Mouse (Mus musculus): ENCODE results near the gene Tenm3. TPM values are rescaled to one million over a fixed set of nuclear protein-coding genes. Genes with fewer than 3 reads are reported as not detected.

The Tenm3 gene
- total RNA-seq, 4 experiments from 2014 or later: 4.5 to 9.7 (median 7.0) TPM

GRCm38 (mm10) chr8:48513801-48514200 lies 329.9 kb downstream of the Tenm3 start:
- DNase-seq: no peak

GRCm38 (mm10) chr8:48511546-48511945 lies 332.2 kb downstream of the Tenm3 start:
- DNase-seq: no peak

GRCm38 (mm10) chr8:48511137-48511536 lies 332.6 kb downstream of the Tenm3 start:
- DNase-seq: no peak

GRCm38 (mm10) chr8:48508641-48509599 lies 334.8 kb downstream of the Tenm3 start:
- DNase-seq: no peak

- no peak for DNase-seq
Measured at GRCm38 (mm10) chr8:48507719-48508501, 335.8 kb downstream of the Tenm3 start.

- DNase-seq: no peak
Measured at GRCm38 (mm10) chr8:48492491-48492890, 351.3 kb downstream of the Tenm3 start.

- DNase-seq: no peak
Measured at GRCm38 (mm10) chr8:48490635-48491165, 353.1 kb downstream of the Tenm3 start.

- no peak for DNase-seq
Measured at GRCm38 (mm10) chr8:48489936-48490634, 353.7 kb downstream of the Tenm3 start.

GRCm38 (mm10) chr8:48489417-48489816 lies 354.3 kb downstream of the Tenm3 start:
- no peak for DNase-seq

GRCm38 (mm10) chr8:48488809-48489208 lies 354.9 kb downstream of the Tenm3 start:
- no peak for DNase-seq

GRCm38 (mm10) chr8:48484143-48484542 lies 359.6 kb downstream of the Tenm3 start:
- DNase-seq: no peak

- no peak for DNase-seq
Measured at GRCm38 (mm10) chr8:48481709-48482671, 361.8 kb downstream of the Tenm3 start.

GRCm38 (mm10) chr8:48477371-48477935 lies 366.3 kb downstream of the Tenm3 start:
- no peak for DNase-seq

- DNase-seq: no peak
Measured at GRCm38 (mm10) chr8:48476896-48477295, 366.9 kb downstream of the Tenm3 start.

- DNase-seq: no peak
Measured at GRCm38 (mm10) chr8:48467633-48468032, 376.1 kb downstream of the Tenm3 start.

- DNase-seq: peak; percentile 16
Measured at GRCm38 (mm10) chr8:48458373-48458772, 385.4 kb downstream of the Tenm3 start.

GRCm38 (mm10) chr8:48456328-48457124 lies 387.2 kb downstream of the Tenm3 start:
- DNase-seq: no peak

GRCm38 (mm10) chr8:48451247-48451635 lies 392.5 kb downstream of the Tenm3 start:
- DNase-seq: no peak

- no peak for DNase-seq
Measured at GRCm38 (mm10) chr8:48450397-48451246, 393.1 kb downstream of the Tenm3 start.
